Mouse (Mus musculus) embryonic facial prominence, embryonic 12.5 days (tissue): ENCODE data around the gene Gm10563. TPM values are rescaled to one million over a fixed set of nuclear protein-coding genes. Genes with fewer than 3 reads are reported as not detected.
"Not testable (repeated sequence)": the region's sequence is repeated elsewhere in the genome, so short reads cannot be mapped to it uniquely, and the experiment has no call there.

Source experiments
- ATAC-seq: fragments of 200-750 bp; cut with Nextera tagmentation; 2 replicates; pipeline ENCODE4 v1.8.0; 2017; ENCODE audit not compliant: insufficient number of reproducible peaks, insufficient read depth, low FRiP score, low TSS enrichment
- H3K27ac ChIP-seq: fragments of 300-500 bp; sonication (generic); 2 replicates; pipeline ENCODE4 v1.5.1; 2016; ENCODE audit warnings: mild to moderate bottlenecking
- H3K27me3 ChIP-seq: fragments of 300-500 bp; sonication (generic); 2 replicates; pipeline ENCODE4 v1.6.1; 2016; ENCODE audit warnings: mild to moderate bottlenecking, moderate library complexity
- H3K36me3 ChIP-seq: fragments of 300-500 bp; sonication (generic); 2 replicates; pipeline ENCODE4 v1.6.1; 2016; ENCODE audit warnings: mild to moderate bottlenecking
- H3K4me1 ChIP-seq: fragments of 300-500 bp; sonication (generic); 2 replicates; pipeline ENCODE4 v1.6.1; 2016
- H3K4me2 ChIP-seq: fragments of 300-500 bp; sonication (generic); replicated peaks from 2 replicates; pipeline ENCODE4 v1.6.1; 2016; ENCODE audit warnings: mild to moderate bottlenecking, moderate library complexity
- H3K4me3 ChIP-seq: fragments of 300-500 bp; sonication (generic); 2 replicates; pipeline ENCODE4 v1.5.1; 2016; ENCODE audit warnings: mild to moderate bottlenecking
- H3K9ac ChIP-seq: fragments of 300-500 bp; sonication (generic); 2 replicates; pipeline ENCODE4 v1.6.1; 2016; ENCODE audit warnings: mild to moderate bottlenecking, moderate library complexity
- H3K9me3 ChIP-seq: fragments of 300-500 bp; sonication (generic); 2 replicates; pipeline ENCODE4 v1.6.1; 2016; ENCODE audit warnings: mild to moderate bottlenecking, moderate library complexity
- WGBS: fragments of 180-500 bp; shearing (Covaris S2); methylation state at CpG from one replicate; pipeline ENCODE4 v1.1.7; 2016; 5-methylcytosine and 5-hydroxymethylcytosine counted together
- polyA plus RNA-seq: library from polyadenylated mRNA; unstranded; fragments of >200 nt; fragmentation: Nextera tagmentation; extraction: Ambion mirVana; gene quantifications from 2 replicates; pipeline ENCODE4 v1.2.1, GENCODE M21; 2016

Gm10563 gene
- polyA plus RNA-seq, result not detected in 2 replicates

DNA sequence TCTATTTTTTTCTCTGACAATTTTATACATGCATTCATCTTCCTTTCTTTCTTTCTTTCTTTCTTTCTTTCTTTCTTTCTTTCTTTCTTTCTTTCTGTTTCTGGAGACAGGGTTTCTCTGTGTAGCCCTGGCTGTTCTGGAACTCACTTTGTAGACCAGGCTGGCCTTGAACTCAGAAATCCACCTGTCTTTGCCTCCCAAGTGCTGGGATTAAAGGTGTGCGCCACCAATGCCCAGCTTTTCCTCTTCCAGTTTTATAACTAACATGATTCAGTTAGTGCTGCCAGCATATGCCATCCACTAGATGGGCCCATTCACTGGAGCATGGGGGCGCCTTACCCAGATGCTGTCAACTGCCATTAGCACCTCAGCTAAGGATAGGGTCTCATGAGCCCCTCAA, at the start of gene Gm10563:
Gm10563 (minus strand) TSS at position 101 of the 400 bp plus-strand sequence.
- H3K4me1 ChIP-seq, H3K9ac ChIP-seq, H3K27me3 ChIP-seq, H3K9me3 ChIP-seq, H3K27ac ChIP-seq, H3K4me3 ChIP-seq, H3K4me2 ChIP-seq, ATAC-seq: not testable (repeated sequence)
- WGBS, result 90% methylated on average over 2 of the region's 2 CpGs
- peaks cover 86% of the 10 kb centered on the region for H3K36me3 ChIP-seq

- peak overlapping the region; percentile 73 for H3K27ac ChIP-seq
- H3K27me3 ChIP-seq, result peaks cover 15% of the 10 kb centered on the region
- 0 out of 2 replicates have a peak, but pooled peaks have one; percentile 61 for ATAC-seq
- H3K4me3 ChIP-seq, result peak overlapping the region; percentile 81
- H3K9me3 ChIP-seq, result no peaks in the 10 kb centered on the region
- H3K9ac ChIP-seq, result peak overlapping the region; percentile 77
- H3K4me1 ChIP-seq, result peaks cover 18% of the 10 kb centered on the region
- H3K4me2 ChIP-seq, result peak overlapping the region; percentile 97
- H3K36me3 ChIP-seq, result no peaks in the 10 kb centered on the region
- under 1% methylated on average over 92 of the region's 92 CpGs for WGBS
Measured at GRCm38 (mm10) chr4:155694482-155695401, 49.5 kb upstream of the Gm10563 start.

DNA sequence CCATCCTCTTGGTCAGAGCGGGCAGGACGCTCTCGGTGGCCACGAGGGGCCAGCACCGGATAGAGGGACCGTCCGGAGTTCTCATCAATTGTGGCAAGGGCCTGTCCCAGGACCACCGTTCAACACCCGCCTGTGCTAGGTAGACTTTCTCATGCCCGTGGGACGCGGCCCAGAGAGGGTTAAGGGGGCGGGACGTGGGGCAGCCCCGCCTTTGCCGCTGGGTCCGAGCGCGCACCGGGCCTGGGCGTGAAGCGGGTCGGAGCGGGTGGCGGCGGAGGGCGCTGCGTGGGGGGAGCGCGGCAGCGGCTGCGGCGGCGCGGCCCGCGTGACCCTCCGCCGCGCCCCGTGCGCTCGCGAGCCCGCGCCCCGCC, 48.9 kb upstream of the Gm10563 start, which contains the start of gene Fndc10:
Fndc10 (plus strand) TSS at position 232 of the 371 bp plus-strand sequence.
- peak within 1 kb of the TSS; percentile 73 for H3K27ac ChIP-seq

DNA sequence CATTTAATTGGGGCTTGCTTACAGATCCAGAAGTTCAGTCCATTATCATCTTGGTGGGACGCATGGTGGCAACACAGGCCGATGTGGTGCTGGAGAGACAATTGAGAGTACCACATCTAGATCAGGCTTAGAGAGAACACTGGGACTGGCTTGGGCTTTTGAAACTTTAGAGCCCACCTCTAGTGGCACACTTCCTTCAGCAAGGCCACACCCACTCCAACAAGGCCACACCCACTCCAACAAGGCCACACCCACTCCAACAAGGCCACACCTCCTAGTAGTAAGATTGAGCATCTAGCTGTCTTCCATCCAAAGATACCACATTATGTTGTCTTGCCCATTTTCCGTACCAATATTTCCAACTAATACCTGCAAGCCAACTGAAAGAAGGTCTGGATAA, 47.2 kb upstream of the Gm10563 start:
- no peak for ATAC-seq

More for the DNA sequence above, 48.9 kb upstream of the Gm10563 start, which contains the start of gene Fndc10:
- Histone ChIP-seq H3K27me3 (peaks cover 15% of the 10 kb centered on the region), H3K9ac (peak within 1 kb of the TSS; percentile 77), H3K4me2 (peak within 1 kb of the TSS; percentile 97), H3K9me3 (no peaks in the 10 kb centered on the region), H3K36me3 (no peaks in the 10 kb centered on the region), H3K4me3 (peak within 1 kb of the TSS; percentile 81), H3K4me1 (peaks cover 18% of the 10 kb centered on the region)
- under 1% methylated on average over 44 of the region's 47 CpGs for WGBS
- peak; percentile 70; the same call in 1 of the 2 replicates for ATAC-seq

DNA sequence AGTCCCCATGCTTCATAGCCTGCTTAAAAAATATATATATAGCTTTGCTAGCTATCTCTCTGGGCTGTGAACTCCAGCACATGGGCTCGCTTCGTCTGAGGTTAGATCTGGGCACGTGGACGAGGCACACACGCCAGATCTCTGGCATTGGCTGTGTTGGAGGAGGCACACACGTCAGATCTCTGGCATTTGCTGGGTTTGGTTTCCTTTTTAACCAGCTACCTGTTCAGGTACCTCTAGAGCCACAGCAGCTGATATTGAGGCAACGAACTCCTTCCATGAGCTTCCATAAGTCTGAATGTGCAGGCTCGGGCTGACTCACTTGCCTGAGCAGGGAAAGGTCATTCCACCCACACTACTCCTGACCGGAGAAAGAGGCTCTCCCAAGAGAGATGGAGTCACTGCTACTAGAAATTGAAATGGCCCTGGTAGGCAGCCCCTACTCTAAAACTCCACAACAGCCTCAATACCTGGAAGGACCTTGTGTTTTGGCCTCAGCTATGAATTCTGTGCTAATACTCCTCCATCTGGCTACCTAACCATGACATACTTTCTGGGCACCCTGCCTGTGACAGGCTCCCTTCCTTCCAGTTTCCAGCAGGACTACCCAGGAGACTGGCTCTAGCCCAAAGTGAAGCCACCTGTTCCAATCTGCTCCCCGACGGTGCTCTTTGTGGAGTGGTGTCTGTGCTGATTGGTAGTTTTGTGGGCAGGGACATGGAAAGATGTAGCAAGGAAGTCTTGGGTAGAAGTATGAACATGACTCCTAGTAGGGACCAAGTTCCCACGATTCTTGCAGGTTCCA, 45.6 kb upstream of the Gm10563 start:
- no peak for ATAC-seq
- 81% methylated on average over 12 of the region's 12 CpGs for WGBS
- Histone ChIP-seq H3K27ac (no peak overlapping the region), H3K9me3 (no peaks in the 10 kb centered on the region), H3K4me1 (peaks cover 11% of the 10 kb centered on the region), H3K4me2 (no peak overlapping the region), H3K4me3 (no peak overlapping the region), H3K36me3 (no peaks in the 10 kb centered on the region), H3K9ac (no peak overlapping the region), H3K27me3 (peaks cover 12% of the 10 kb centered on the region)

More for the DNA sequence above, 47.2 kb upstream of the Gm10563 start:
- Histone ChIP-seq H3K36me3 (no peaks in the 10 kb centered on the region), H3K4me3 (no peak overlapping the region), H3K27ac (no peak overlapping the region), H3K27me3 (peaks cover 15% of the 10 kb centered on the region), H3K4me2 (no peak overlapping the region), H3K9me3 (no peaks in the 10 kb centered on the region), H3K9ac (no peak overlapping the region), H3K4me1 (peaks cover 18% of the 10 kb centered on the region)
- WGBS, result 95% methylated on average over 3 of the region's 3 CpGs

DNA sequence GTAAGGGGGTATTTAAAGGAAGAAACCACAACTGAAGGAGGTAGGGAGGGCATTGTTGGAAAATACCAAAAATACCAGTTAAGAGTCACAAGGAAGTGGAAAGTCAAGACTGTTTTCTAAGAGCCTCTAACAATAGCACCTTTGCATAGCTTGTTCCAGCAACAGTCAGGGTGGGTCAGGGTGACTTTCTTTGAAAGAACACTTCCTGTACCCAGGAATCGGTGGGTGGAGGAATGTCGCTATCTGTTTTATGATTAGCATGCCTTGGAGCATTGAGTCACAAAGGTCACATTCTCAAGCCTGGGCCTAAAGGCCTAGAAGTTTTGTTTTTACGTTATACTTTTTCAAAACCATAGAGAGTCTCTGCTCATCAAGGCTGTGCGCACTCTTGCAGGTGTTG, 42.6 kb upstream of the Gm10563 start:
- not testable (repeated sequence) for H3K4me2 ChIP-seq, H3K4me3 ChIP-seq, H3K9me3 ChIP-seq, H3K27me3 ChIP-seq, H3K9ac ChIP-seq, H3K36me3 ChIP-seq, ATAC-seq, H3K27ac ChIP-seq, H3K4me1 ChIP-seq
- 88% methylated on average over 4 of the region's 4 CpGs for WGBS

DNA sequence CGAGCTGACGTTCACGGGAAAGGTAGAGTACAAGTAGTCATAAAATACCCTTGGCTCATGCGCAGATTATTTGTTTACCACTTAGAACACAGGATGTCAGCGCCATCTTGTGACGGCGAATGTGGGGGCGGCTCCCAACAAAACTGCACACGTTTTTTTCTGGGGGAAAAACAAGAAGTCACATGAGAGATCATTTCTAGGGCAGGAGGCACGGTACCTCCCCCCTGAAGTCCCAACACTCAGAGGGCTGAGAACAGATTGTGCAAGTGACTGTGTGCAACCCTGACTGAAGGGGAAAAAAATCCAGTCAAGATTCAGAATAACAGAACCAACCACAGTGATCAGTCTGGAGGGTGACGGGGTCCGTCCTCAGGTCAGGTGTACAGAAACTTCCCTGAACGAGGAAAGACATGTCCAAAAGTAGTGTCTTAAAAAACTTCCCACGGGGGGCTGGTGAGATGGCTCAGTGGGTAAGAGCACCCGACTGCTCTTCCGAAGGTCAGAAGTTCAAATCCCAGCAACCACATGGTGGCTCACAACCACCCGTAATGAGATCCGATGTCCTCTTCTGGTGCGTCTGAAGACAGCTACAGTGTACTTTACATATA, 38.6 kb upstream of the Gm10563 start:
- H3K4me3 ChIP-seq, H3K4me1 ChIP-seq, H3K4me2 ChIP-seq, H3K9ac ChIP-seq, H3K9me3 ChIP-seq, ATAC-seq, H3K27me3 ChIP-seq, H3K36me3 ChIP-seq, H3K27ac ChIP-seq: not testable (repeated sequence)
- WGBS, result 88% methylated on average over 16 of the region's 19 CpGs

- no peak for ATAC-seq
- 82% methylated on average over 2 of the region's 2 CpGs for WGBS
- H3K27me3 ChIP-seq, result no peaks in the 10 kb centered on the region
- H3K4me2 ChIP-seq, result no peak overlapping the region
- H3K4me1 ChIP-seq, result no peaks in the 10 kb centered on the region
- no peak overlapping the region for H3K4me3 ChIP-seq
- no peaks in the 10 kb centered on the region for H3K9me3 ChIP-seq
- no peaks in the 10 kb centered on the region for H3K36me3 ChIP-seq
- no peak overlapping the region for H3K27ac ChIP-seq
- H3K9ac ChIP-seq, result no peak overlapping the region
Measured at GRCm38 (mm10) chr4:155675991-155676390, 30.8 kb upstream of the Gm10563 start.

DNA sequence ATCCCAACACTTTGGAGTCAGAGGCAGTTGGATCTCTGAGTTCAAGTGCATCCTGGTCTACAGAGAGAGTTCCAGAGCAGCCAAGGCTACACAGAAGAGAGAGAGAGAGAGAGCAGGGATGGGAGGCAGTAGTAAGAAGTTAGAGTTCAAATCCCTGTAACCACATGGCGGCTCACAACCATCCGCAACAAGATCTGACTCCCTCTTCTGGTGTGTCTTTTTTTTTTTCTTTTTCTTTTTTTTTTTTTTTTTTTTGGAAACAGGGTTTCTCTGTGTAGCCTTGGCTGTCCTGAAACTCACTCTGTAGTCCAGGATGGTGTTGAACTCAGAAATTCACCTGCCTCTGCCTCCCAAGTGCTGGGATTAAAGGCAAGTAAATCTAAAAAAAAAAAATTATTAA, 26.9 kb upstream of the Gm10563 start:
- Histone ChIP-seq H3K4me3 (no peak overlapping the region), H3K4me1 (peaks cover 9% of the 10 kb centered on the region), H3K4me2 (no peak overlapping the region), H3K27me3 (no peaks in the 10 kb centered on the region), H3K27ac (no peak overlapping the region), H3K9ac (no peak overlapping the region), H3K9me3 (no peaks in the 10 kb centered on the region), H3K36me3 (no peaks in the 10 kb centered on the region)
- no peak for ATAC-seq
- WGBS, result 48% methylated on average over 2 of the region's 2 CpGs

DNA sequence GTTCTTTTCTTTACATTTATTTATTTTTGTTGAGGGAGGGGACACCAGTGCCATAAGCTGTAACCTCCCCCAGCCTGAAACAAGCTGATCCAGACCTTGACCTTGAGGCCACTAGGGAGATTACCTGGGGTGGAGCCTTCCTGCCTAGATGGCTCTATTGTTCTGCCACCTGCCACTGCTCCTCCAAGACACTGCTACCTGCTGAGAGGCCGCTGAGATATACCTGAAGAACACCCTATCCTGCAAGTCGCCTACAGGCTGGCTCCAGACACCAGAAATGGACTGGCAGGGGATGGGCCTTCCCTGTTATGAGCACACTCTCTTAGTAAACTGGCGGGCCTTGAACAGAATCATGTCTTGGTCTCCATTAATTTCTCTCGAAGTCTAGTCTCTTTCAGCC, 25.0 kb upstream of the Gm10563 start:
- ATAC-seq, result not testable (repeated sequence)
- 60% methylated on average over 4 of the region's 4 CpGs for WGBS

DNA sequence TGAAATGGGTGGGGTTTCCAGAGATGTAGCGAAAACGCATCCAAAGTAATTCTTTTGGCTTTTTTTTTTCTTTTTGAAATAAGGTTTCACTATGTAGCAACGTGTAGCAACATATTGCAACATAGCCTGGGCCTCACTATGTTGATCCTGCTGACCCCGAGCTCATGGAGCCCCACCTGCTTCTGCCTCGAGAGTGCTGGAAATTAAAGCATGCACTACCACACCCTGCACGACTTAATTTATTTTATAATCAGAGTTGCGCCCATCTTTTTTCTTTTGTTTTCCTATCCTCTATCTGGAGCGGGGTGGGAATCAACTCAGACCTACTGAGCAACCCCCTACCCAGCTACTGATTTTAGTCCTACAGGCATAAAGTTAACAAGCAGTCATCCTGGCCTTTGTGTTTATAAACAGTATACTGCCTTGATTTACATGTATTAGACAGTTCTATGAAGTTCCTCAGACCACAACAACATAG, 24.4 kb upstream of the Gm10563 start:
- WGBS, result 2% methylated on average over 8 of the region's 8 CpGs
- peak overlapping the region; percentile 88 for H3K4me2 ChIP-seq

More for the DNA sequence above, 25.0 kb upstream of the Gm10563 start:
- not testable (repeated sequence) for H3K27me3 ChIP-seq, H3K4me1 ChIP-seq, H3K9ac ChIP-seq, H3K9me3 ChIP-seq, H3K4me3 ChIP-seq, H3K4me2 ChIP-seq, H3K27ac ChIP-seq, H3K36me3 ChIP-seq

More for the DNA sequence above, 24.4 kb upstream of the Gm10563 start:
- Histone ChIP-seq H3K27ac (no peak overlapping the region), H3K27me3 (no peaks in the 10 kb centered on the region), H3K4me1 (peaks cover 9% of the 10 kb centered on the region), H3K9me3 (no peaks in the 10 kb centered on the region), H3K9ac (peak overlapping the region; percentile 15; the same call in 1 of the 2 replicates), H3K36me3 (0 out of 2 replicates have a peak, but pooled peaks cover 3% of the 10 kb centered on the region), H3K4me3 (peak overlapping the region; percentile 82)
- ATAC-seq, result peak; percentile 18
